Mouse (Mus musculus): ENCODE data around the gene H2-T23. TPM values are rescaled to one million over a fixed set of nuclear protein-coding genes. Genes with fewer than 3 reads are reported as not detected.
A peak's percentile ranks its signal among the peaks of the same experiment; 100 is the strongest.
"Not testable (repeated sequence)": the region's sequence is repeated elsewhere in the genome, so short reads cannot be mapped to it uniquely, and the experiment has no call there.

Gene H2-T23
- polyA plus RNA-seq, 1 experiment from 2014 or later, result 10.6 TPM

DNA sequence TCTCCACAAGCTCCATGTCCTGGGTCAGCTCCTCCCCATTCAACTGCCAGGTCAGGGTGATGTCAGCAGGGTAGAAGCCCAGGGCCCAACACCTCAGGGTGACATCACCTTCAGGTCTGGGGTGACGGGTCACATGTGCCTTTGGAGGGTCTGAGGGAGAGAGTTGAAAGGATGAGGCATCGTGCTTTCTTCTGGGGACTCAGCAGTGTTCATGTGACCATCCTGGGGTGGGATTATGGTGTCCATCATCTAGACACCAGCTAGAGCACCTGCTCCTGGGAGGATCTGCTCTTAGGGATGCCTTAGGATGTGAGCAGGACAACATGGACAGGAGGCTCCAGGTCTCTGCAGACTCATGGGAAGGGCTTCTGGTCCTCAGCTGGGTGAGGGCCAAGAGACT is 7.9 kb upstream of the H2-T23 start:
- H3K9me3 ChIP-seq (ENCODE audit: control insufficient read depth, low read depth, low read length); ATAC-seq (ENCODE audit: insufficient number of reproducible peaks, insufficient read depth, low FRiP score, low read depth); H3K4me3 ChIP-seq (ENCODE audit: low read depth, low read length); H3K36me3 ChIP-seq (ENCODE audit: control insufficient read depth, insufficient read depth, low read length); H3K27ac ChIP-seq (ENCODE audit: low read length); H3K4me2 ChIP-seq (replicated peaks; ENCODE audit: low read depth, low read length); H3K27me3 ChIP-seq (ENCODE audit: control insufficient read depth, insufficient read depth, low read length); H3K9ac ChIP-seq (replicated peaks; ENCODE audit: low read depth, low read length); H3K4me1 ChIP-seq (ENCODE audit: control insufficient read depth, insufficient read depth, low read length): not testable (repeated sequence)
- WGBS, result 80% methylated on average over 2 of the region's 2 CpGs

DNA sequence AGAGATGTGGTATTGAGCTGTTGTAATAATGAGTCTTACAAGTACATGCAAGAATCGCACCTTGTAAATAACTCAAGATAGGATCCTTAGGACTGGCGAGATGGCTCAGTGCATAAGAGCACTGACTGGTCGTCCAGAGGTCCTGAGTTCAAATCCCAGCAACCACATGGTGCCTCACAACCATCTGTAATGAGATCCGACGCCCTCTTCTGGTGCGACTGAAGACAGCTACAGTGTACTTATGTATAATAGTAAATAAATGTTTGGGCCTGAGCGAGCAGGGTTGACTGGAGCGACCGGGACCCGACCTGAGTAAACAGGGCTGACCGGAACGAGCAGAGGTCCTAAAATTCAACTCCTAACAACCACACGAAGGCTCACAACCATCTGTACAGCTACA is 3.5 kb upstream of the H2-T23 start:
- not testable (repeated sequence) for H3K4me1 ChIP-seq (ENCODE audit: control insufficient read depth, insufficient read depth, low read length); H3K4me3 ChIP-seq (ENCODE audit: low read depth, low read length); H3K27me3 ChIP-seq (ENCODE audit: control insufficient read depth, insufficient read depth, low read length); H3K36me3 ChIP-seq (ENCODE audit: control insufficient read depth, insufficient read depth, low read length); H3K4me2 ChIP-seq (replicated peaks; ENCODE audit: low read depth, low read length); H3K9ac ChIP-seq (replicated peaks; ENCODE audit: low read depth, low read length); H3K27ac ChIP-seq (ENCODE audit: low read length); ATAC-seq (ENCODE audit: insufficient number of reproducible peaks, insufficient read depth, low FRiP score, low read depth); H3K9me3 ChIP-seq (ENCODE audit: control insufficient read depth, low read depth, low read length)
- 82% methylated on average over 13 of the region's 13 CpGs for WGBS

DNA sequence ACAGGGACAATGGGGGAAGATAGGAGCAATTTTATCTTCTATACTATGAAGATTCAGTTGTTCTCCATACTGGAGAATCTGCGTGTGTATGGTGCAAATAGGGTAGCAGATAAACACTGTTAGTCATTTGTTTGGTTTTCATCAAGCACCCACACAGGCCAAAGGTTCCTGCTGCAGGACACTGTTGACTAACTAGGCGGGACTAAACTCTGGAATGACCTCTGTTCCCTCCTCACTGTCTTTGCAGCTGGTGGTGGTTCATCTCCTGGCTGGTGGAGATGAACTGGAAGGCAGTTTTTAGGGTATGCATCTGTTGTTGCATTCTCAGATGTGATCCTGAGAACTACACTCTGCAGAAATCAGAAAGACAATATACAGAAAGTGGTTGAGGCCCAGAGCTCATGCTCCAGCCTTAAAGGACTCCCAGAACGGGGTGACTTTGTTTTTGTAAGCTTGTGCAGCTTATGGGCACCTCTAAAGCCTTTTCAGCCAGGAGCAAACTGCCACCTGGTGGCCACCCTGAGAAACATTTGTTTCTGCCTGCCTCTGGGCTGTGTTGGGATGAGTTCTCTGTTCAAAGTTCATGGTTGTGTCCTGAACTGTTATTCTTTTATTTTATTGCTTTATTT is 2.5 kb upstream of the H2-T23 start:
- WGBS, result 25% methylated on average over 3 of the region's 3 CpGs
- not testable (repeated sequence) for H3K27ac ChIP-seq (ENCODE audit: low read length); H3K4me2 ChIP-seq (replicated peaks; ENCODE audit: low read depth, low read length); H3K36me3 ChIP-seq (ENCODE audit: control insufficient read depth, insufficient read depth, low read length); H3K9me3 ChIP-seq (ENCODE audit: control insufficient read depth, low read depth, low read length); H3K9ac ChIP-seq (replicated peaks; ENCODE audit: low read depth, low read length); ATAC-seq (ENCODE audit: insufficient number of reproducible peaks, insufficient read depth, low FRiP score, low read depth); H3K4me1 ChIP-seq (ENCODE audit: control insufficient read depth, insufficient read depth, low read length); H3K27me3 ChIP-seq (ENCODE audit: control insufficient read depth, insufficient read depth, low read length); H3K4me3 ChIP-seq (ENCODE audit: low read depth, low read length)

DNA sequence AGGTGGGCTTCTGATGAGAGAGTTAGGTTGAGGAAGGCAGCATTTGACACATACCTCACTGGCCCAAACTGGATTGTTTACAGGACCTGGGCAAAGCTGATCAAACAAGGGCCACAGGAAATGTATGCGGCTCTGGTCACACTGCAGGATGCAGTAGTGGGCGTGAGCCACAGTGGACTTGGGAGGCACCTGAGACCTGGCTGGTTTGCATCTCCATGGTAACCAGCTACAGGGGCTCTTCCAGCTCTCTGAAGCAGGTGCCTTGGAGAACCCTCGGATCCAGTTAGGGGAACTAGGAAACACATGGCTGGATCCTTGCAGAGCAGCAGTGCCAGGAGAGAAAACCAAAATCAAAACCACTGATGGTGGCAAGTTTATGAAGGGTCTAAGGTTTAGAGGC is 1.9 kb upstream of the H2-T23 start:
- H3K4me1 ChIP-seq (ENCODE audit: control insufficient read depth, insufficient read depth, low read length); H3K9me3 ChIP-seq (ENCODE audit: control insufficient read depth, low read depth, low read length); ATAC-seq (ENCODE audit: insufficient number of reproducible peaks, insufficient read depth, low FRiP score, low read depth); H3K9ac ChIP-seq (replicated peaks; ENCODE audit: low read depth, low read length); H3K4me3 ChIP-seq (ENCODE audit: low read depth, low read length); H3K36me3 ChIP-seq (ENCODE audit: control insufficient read depth, insufficient read depth, low read length); H3K27me3 ChIP-seq (ENCODE audit: control insufficient read depth, insufficient read depth, low read length); H3K4me2 ChIP-seq (replicated peaks; ENCODE audit: low read depth, low read length); H3K27ac ChIP-seq (ENCODE audit: low read length): not testable (repeated sequence)
- 40% methylated on average over 3 of the region's 3 CpGs for WGBS

DNA sequence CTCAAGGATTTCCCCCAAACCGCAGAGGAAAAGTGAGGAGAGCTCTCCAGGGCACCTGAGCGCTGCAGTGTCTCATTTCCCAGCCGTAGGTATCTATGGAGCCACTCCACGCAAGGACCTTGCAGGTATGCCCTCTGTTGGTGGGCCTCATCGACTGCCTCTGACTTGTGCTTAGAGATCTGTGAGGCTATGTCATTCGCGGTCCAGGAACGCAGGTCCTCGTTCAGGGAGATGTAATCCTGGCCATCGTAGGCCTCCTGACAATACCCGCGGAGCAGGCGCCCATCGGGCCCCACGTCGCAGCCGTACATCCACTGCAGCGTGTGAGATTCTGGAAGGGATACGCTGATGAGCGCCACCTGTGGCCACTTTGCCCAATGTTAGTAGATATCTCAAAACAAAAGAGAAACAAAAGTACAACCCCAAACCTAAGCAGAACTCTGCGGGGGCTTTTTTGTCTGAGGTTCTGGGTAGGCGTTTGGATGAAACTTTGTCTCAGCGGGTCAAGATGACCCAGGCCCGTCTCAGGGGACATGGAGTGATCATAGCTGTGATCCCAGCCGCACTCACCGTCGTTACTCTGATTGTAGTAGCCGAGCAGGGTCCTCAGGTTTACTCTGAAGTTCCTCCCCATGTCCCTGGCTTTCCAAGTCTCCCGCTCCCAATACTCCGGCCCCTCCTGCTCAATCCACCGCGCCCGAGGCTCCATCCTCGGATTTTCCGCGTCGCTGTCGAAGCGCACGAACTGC is 898 bp downstream of the H2-T23 start:
- not testable (repeated sequence) for H3K36me3 ChIP-seq (ENCODE audit: control insufficient read depth, insufficient read depth, low read length); H3K27me3 ChIP-seq (ENCODE audit: control insufficient read depth, insufficient read depth, low read length); H3K4me1 ChIP-seq (ENCODE audit: control insufficient read depth, insufficient read depth, low read length); H3K27ac ChIP-seq (ENCODE audit: low read length); H3K9ac ChIP-seq (replicated peaks; ENCODE audit: low read depth, low read length); H3K9me3 ChIP-seq (ENCODE audit: control insufficient read depth, low read depth, low read length)
- peak overlapping the region; percentile 70 for H3K4me2 ChIP-seq (replicated peaks; ENCODE audit: low read depth, low read length)
- H3K4me3 ChIP-seq (ENCODE audit: low read depth, low read length), result peak overlapping the region; percentile 37
- peak; percentile 57; the same call in 1 of the 2 replicates for ATAC-seq (ENCODE audit: insufficient number of reproducible peaks, insufficient read depth, low FRiP score, low read depth)
- 1% methylated on average over 35 of the region's 40 CpGs for WGBS

DNA sequence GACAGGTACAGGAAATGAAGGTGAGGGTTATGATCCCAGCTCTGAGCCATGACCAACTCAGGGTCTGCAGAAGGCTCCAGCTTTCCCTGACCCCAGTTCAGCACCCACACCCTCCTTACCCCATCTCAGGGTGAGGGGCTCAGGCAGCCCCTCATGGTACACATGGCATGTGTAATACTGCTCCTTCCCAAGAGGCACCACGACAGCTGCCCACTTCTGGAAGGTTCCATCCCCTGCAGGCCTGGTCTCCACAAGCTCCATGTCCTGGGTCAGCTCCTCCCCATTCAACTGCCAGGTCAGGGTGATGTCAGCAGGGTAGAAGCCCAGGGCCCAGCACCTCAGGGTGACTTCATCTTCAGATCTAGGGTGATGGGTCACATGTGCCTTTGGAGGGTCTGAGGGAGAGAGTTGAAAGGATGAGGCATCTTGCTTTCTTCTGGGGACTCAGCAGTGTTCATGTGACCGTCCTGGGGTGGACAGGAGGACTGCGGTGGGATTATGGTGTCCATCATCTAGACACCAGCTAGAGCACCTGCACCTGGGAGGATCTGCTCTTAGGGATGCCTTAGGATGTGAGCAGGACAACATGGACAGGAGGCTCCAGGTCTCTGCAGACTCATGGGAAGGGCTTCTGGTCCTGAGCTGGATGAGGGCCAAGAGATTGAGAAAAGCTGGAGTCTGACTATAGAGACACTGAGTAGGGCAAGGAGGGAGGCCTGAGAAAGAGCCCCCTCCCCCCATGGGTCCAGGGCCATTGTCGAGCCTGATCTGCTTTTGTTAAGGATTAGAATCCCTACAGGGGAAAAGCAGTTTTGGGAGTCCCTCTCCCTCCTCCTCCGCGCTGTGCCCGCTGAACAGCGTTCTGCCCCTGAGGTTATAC is 1.7 kb downstream of the H2-T23 start:
- H3K36me3 ChIP-seq (ENCODE audit: control insufficient read depth, insufficient read depth, low read length); H3K9me3 ChIP-seq (ENCODE audit: control insufficient read depth, low read depth, low read length); H3K27ac ChIP-seq (ENCODE audit: low read length); ATAC-seq (ENCODE audit: insufficient number of reproducible peaks, insufficient read depth, low FRiP score, low read depth); H3K4me1 ChIP-seq (ENCODE audit: control insufficient read depth, insufficient read depth, low read length); H3K27me3 ChIP-seq (ENCODE audit: control insufficient read depth, insufficient read depth, low read length); H3K9ac ChIP-seq (replicated peaks; ENCODE audit: low read depth, low read length): not testable (repeated sequence)
- 50% methylated on average over 8 of the region's 8 CpGs for WGBS
- peak overlapping the region; percentile 70 for H3K4me2 ChIP-seq (replicated peaks; ENCODE audit: low read depth, low read length)
- H3K4me3 ChIP-seq (ENCODE audit: low read depth, low read length), result peak overlapping the region; percentile 37; the same call in 1 of the 2 replicates

DNA sequence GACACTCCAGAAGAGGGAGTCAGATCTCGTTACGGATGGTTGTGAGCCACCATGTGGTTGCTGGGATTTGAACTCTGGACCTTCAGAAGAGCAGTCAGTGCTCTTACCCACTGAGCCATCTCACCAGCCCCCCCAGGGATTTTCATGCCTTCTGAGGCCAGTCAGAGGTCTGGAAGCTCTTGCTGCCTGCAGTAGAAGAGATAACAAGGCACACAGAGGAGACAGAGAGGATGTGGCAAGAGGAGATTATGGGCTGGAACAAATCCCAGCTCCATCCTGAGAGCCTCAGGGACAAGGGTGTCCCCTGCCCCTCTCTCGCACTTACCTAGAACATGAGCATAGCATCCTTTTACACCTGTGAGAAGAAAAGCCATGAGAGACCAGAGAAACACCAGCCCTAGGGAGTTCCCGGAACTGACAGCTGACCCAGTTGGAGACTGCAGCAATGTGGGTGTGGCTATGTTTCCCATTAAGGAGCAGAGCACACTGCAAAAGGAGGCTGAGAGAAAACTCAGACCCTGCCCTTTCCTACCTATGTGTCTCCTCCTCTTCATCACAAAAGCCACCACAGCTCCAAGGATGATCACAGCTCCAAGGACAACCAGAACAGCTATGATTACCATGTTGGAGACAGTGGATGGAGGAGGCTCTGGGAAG is 2.5 kb downstream of the H2-T23 start:
- not testable (repeated sequence) for H3K27ac ChIP-seq (ENCODE audit: low read length); H3K36me3 ChIP-seq (ENCODE audit: control insufficient read depth, insufficient read depth, low read length)
- WGBS, result 60% methylated on average over 2 of the region's 4 CpGs

More for the DNA sequence above, 2.5 kb downstream of the H2-T23 start:
- not testable (repeated sequence) for H3K27me3 ChIP-seq (ENCODE audit: control insufficient read depth, insufficient read depth, low read length); H3K4me3 ChIP-seq (ENCODE audit: low read depth, low read length); H3K9ac ChIP-seq (replicated peaks; ENCODE audit: low read depth, low read length); H3K4me2 ChIP-seq (replicated peaks; ENCODE audit: low read depth, low read length); ATAC-seq (ENCODE audit: insufficient number of reproducible peaks, insufficient read depth, low FRiP score, low read depth); H3K4me1 ChIP-seq (ENCODE audit: control insufficient read depth, insufficient read depth, low read length); H3K9me3 ChIP-seq (ENCODE audit: control insufficient read depth, low read depth, low read length)
